Mouse (Mus musculus) left cerebral cortex, postnatal 10 days (tissue): Measurements from ENCODE around the gene Kcmf1. TPM values are rescaled to one million over a fixed set of nuclear protein-coding genes. Genes with fewer than 3 reads are reported as not detected.
"Not testable (repeated sequence)": the region's sequence is repeated elsewhere in the genome, so short reads cannot be mapped to it uniquely, and the experiment has no call there.

Experiments
- DNase-seq, 2 experiments: peaks; one replicate each; pipeline ENCODE4 v3.0.0; 2021 to 2022; ENCODE audit warnings: low spot score in 2 of 2, mixed read lengths in 1 of 2; ENCODE audit errors: extremely low spot score in 1 of 2
- intact Hi-C: fragments of 180-260 bp; cut with DNase I; formaldehyde crosslinking; loops from one replicate; pipeline ENCODE4 v1.15.1; 2025
- total RNA-seq, 2 experiments: library from RNA; stranded (reverse); gene quantifications; 2 replicates each; pipeline ENCODE4 v1.2.3; 2021

Gene Kcmf1
- total RNA-seq, 2 experiments from 2014 or later = 61.6 to 64.7 TPM

GRCm38 (mm10) chr6:72867746-72868145 lies 32.0 kb downstream of the Kcmf1 start:
- no peak for DNase-seq
- intact Hi-C loops = no loop called here

GRCm38 (mm10) chr6:72866232-72866631 lies 33.5 kb downstream of the Kcmf1 start:
- intact Hi-C loops = no loop called here
- no peak for DNase-seq

GRCm38 (mm10) chr6:72862686-72863085 lies 37.1 kb downstream of the Kcmf1 start:
- DNase-seq, intact Hi-C loops: not testable (repeated sequence)

- DNase-seq = no peak
- intact Hi-C loops = loop anchor here (5.0 to 10.0 kb wide), 2 partner anchors 43 to 371 kb away; partner anchors contain the start of genes Dnah6 and Kcmf1
Measured at GRCm38 (mm10) chr6:72854256-72854655, 45.5 kb downstream of the Kcmf1 start.

GRCm38 (mm10) chr6:72852180-72852579 lies 47.6 kb downstream of the Kcmf1 start:
- intact Hi-C loops = loop anchor here (5.0 to 10.0 kb wide), 2 partner anchors 45 to 373 kb away; partner anchors contain the start of genes Dnah6 and Kcmf1
- no peak for DNase-seq

- intact Hi-C loops = loop anchor here (5.0 to 10.0 kb wide), 2 partner anchors 46 to 373 kb away; partner anchors contain the start of genes Dnah6 and Kcmf1
- DNase-seq = peak; percentile 13 to 51
Measured at GRCm38 (mm10) chr6:72851633-72852032, 48.1 kb downstream of the Kcmf1 start.

- DNase-seq = no peak
- intact Hi-C loops = no loop called here
Measured at GRCm38 (mm10) chr6:72841986-72842502, 57.7 kb downstream of the Kcmf1 start.

- intact Hi-C loops = no loop called here
- DNase-seq = no peak
Measured at GRCm38 (mm10) chr6:72840867-72841780, 58.7 kb downstream of the Kcmf1 start.

GRCm38 (mm10) chr6:72837756-72838155 lies 62.0 kb downstream of the Kcmf1 start:
- intact Hi-C loops = no loop called here
- DNase-seq = no peak

- intact Hi-C loops = loop anchor here (5.0 kb wide), 1 partner anchor 197 kb away; no protein-coding TSS in a partner anchor
Measured at GRCm38 (mm10) chr6:72834518-72834917, 65.3 kb downstream of the Kcmf1 start.

GRCm38 (mm10) chr6:72831858-72832257 lies 67.9 kb downstream of the Kcmf1 start:
- DNase-seq = no peak
- intact Hi-C loops = loop anchor here (5.0 kb wide), 1 partner anchor 195 kb away; no protein-coding TSS in a partner anchor

More at GRCm38 (mm10) chr6:72834518-72834917, 65.3 kb downstream of the Kcmf1 start:
- no peak for DNase-seq

GRCm38 (mm10) chr6:72831276-72831675 lies 68.5 kb downstream of the Kcmf1 start:
- intact Hi-C loops = loop anchor here (5.0 kb wide), 1 partner anchor 194 kb away; no protein-coding TSS in a partner anchor
- DNase-seq = peak; percentile 36 to 62

- intact Hi-C loops = no loop called here
- no peak for DNase-seq
Measured at GRCm38 (mm10) chr6:72828857-72829256, 70.9 kb downstream of the Kcmf1 start.

- DNase-seq, intact Hi-C loops: not testable (repeated sequence)
Measured at GRCm38 (mm10) chr6:72828037-72828436, 71.7 kb downstream of the Kcmf1 start.

- intact Hi-C loops = no loop called here
- DNase-seq = no peak
Measured at GRCm38 (mm10) chr6:72825762-72826161, 74.0 kb downstream of the Kcmf1 start.

GRCm38 (mm10) chr6:72824971-72825737 lies 74.6 kb downstream of the Kcmf1 start:
- peak in 1 of 2 experiments; percentile 30 for DNase-seq
- intact Hi-C loops = no loop called here

- no peak for DNase-seq
- intact Hi-C loops = no loop called here
Measured at GRCm38 (mm10) chr6:72813456-72813855, 86.3 kb downstream of the Kcmf1 start.

- intact Hi-C loops = no loop called here
- peak in 1 of 2 experiments; percentile 32 for DNase-seq
Measured at GRCm38 (mm10) chr6:72810248-72810647, 89.5 kb downstream of the Kcmf1 start.
